Mouse (Mus musculus) heart, embryonic 14.5 days (tissue): ENCODE measurements around the gene Fmnl1. TPM values are rescaled to one million over a fixed set of nuclear protein-coding genes. Genes with fewer than 3 reads are reported as not detected.

Experiments used
- polyA plus RNA-seq: library from polyadenylated mRNA; unstranded; fragments of >200 nt; fragmentation: Nextera tagmentation; extraction: Ambion mirVana; gene quantifications from 2 replicates; pipeline ENCODE4 v1.2.1, GENCODE M21; 2014

Fmnl1 gene
- polyA plus RNA-seq, 1 experiment from 2014 or later: 2.9 TPM

Other genes starting within 250 kb of the Fmnl1 start
- 4.2 and 4.7 TPM in 2 replicates for gene Kif18b, start 246.0 kb upstream of the Fmnl1 start, polyA plus RNA-seq
- gene C1ql1, start 224.4 kb upstream of the Fmnl1 start, polyA plus RNA-seq: 0.71 and 1.5 TPM in 2 replicates
- gene Nmt1, start 142.9 kb upstream of the Fmnl1 start, polyA plus RNA-seq: 47.8 and 51.7 TPM in 2 replicates
- gene Dcakd, start 142.8 kb upstream of the Fmnl1 start, polyA plus RNA-seq: 93.8 and 99.4 TPM in 2 replicates
- gene Plcd3, start 69.4 kb upstream of the Fmnl1 start, polyA plus RNA-seq: 6.9 and 7.4 TPM in 2 replicates
- gene Acbd4, start 69.4 kb upstream of the Fmnl1 start, polyA plus RNA-seq: 13.3 TPM in 2 replicates
- 3.4 and 3.7 TPM in 2 replicates for gene Hexim1, start 54.9 kb upstream of the Fmnl1 start, polyA plus RNA-seq
- 4.1 and 4.6 TPM in 2 replicates for gene Hexim2, start 38.7 kb upstream of the Fmnl1 start, polyA plus RNA-seq
- 0.18 and 0.30 TPM in 2 replicates for gene 1700023F06Rik, start 37.5 kb downstream of the Fmnl1 start, polyA plus RNA-seq
- gene Spata32, start 47.3 kb downstream of the Fmnl1 start, polyA plus RNA-seq: not detected in 2 replicates
- gene Map3k14, start 96.4 kb downstream of the Fmnl1 start, polyA plus RNA-seq: 1.3 and 1.5 TPM in 2 replicates
- gene Arhgap27, start 192.6 kb downstream of the Fmnl1 start, polyA plus RNA-seq: 5.6 and 6.5 TPM in 2 replicates
- 6.3 and 6.5 TPM in 2 replicates for gene Plekhm1, start 241.6 kb downstream of the Fmnl1 start, polyA plus RNA-seq